Mouse (Mus musculus) embryonic fibroblast, embryonic 13.5 days (primary cell): ENCODE data around the gene Psg16. TPM values are rescaled to one million over a fixed set of nuclear protein-coding genes. Genes with fewer than 3 reads are reported as not detected.
A peak's percentile ranks its signal among the peaks of the same experiment; 100 is the strongest.
"Not testable (repeated sequence)": the region's sequence is repeated elsewhere in the genome, so short reads cannot be mapped to it uniquely, and the experiment has no call there.

Experiments
- H3K27ac ChIP-seq: 2 replicates; pipeline ENCODE4 v1.5.1; 2012; ENCODE audit warnings: low read length, control low read depth, inconsistent platforms; ENCODE audit not compliant: insufficient read depth
- H3K4me1 ChIP-seq: 2 replicates; pipeline ENCODE4 v1.6.1; 2011; ENCODE audit warnings: low read length; ENCODE audit not compliant: control insufficient read depth, insufficient read depth
- H3K4me3 ChIP-seq: 2 replicates; pipeline ENCODE4 v1.5.1; 2011; ENCODE audit warnings: mild to moderate bottlenecking, control low read depth, low read length; ENCODE audit not compliant: insufficient read depth
- CTCF ChIP-seq: IDR thresholded peaks from 2 replicates; pipeline ENCODE4 v1.5.1; 2011; ENCODE audit warnings: mild to moderate bottlenecking, control low read depth, low read length, moderate library complexity, borderline replicate concordance; ENCODE audit not compliant: insufficient read depth
- POLR2A ChIP-seq: IDR thresholded peaks from 2 replicates; pipeline ENCODE4 v1.6.1; 2011; ENCODE audit warnings: low read depth, mild to moderate bottlenecking, control low read depth, low read length, moderate library complexity
- polyA plus RNA-seq: library from polyadenylated mRNA; stranded (reverse); fragments of >200 nt; gene quantifications from 2 replicates; pipeline ENCODE4 v1.2.4, GENCODE M21; 2011; ENCODE audit warnings: low read depth; ENCODE audit not compliant: missing spikeins, insufficient read length

The Psg16 gene
- polyA plus RNA-seq, 1 experiment: not detected

- H3K4me1 ChIP-seq: 0 out of 2 replicates have a peak, but pooled peaks cover 3% of the 10 kb centered on the region
- H3K27ac ChIP-seq: no peak within 1 kb of the TSS
- TF ChIP-seq CTCF: no peak
- TF ChIP-seq POLR2A: no peak
- H3K4me3 ChIP-seq: no peak within 1 kb of the TSS
These were observed 11.5 kb upstream of the Psg16 start, which contains the start of gene Hif3a for GRCm38 (mm10) chr7:17062389-17062788. Gene Hif3a, minus strand, starts transcription at chr7:17062427.

- no peak for TF ChIP-seq POLR2A
- TF ChIP-seq CTCF: no peak
- H3K4me1 ChIP-seq: 0 out of 2 replicates have a peak, but pooled peaks cover 3% of the 10 kb centered on the region
- H3K4me3 ChIP-seq: no peak overlapping the region
- H3K27ac ChIP-seq: no peak overlapping the region
These were observed 11.0 kb upstream of the Psg16 start for GRCm38 (mm10) chr7:17062845-17063244.

GRCm38 (mm10) chr7:17065620-17066019, 8.2 kb upstream of the Psg16 start:
- H3K4me1 ChIP-seq: no peaks in the 10 kb centered on the region
- H3K4me3 ChIP-seq: no peak overlapping the region
- TF ChIP-seq CTCF (no peak), POLR2A (no peak)
- H3K27ac ChIP-seq: no peak overlapping the region

GRCm38 (mm10) chr7:17066412-17066811, 7.4 kb upstream of the Psg16 start:
- TF ChIP-seq CTCF (peak; percentile 81; the same call in 1 of the 2 replicates), POLR2A (no peak)
- Histone ChIP-seq H3K4me3 (no peak overlapping the region), H3K4me1 (no peaks in the 10 kb centered on the region), H3K27ac (no peak overlapping the region)

GRCm38 (mm10) chr7:17067000-17067399, 6.8 kb upstream of the Psg16 start:
- Histone ChIP-seq H3K4me3 (no peak overlapping the region), H3K27ac (no peak overlapping the region), H3K4me1 (no peaks in the 10 kb centered on the region)
- TF ChIP-seq CTCF (no peak), POLR2A (no peak)

- not testable (repeated sequence) for H3K4me3 ChIP-seq, H3K4me1 ChIP-seq, H3K27ac ChIP-seq
These were observed 6.2 kb upstream of the Psg16 start for GRCm38 (mm10) chr7:17067651-17068050.

GRCm38 (mm10) chr7:17073513-17073903, 332 bp upstream of the Psg16 start:
- TF ChIP-seq POLR2A (no peak), CTCF (no peak)
- no peak overlapping the region for H3K4me3 ChIP-seq
- no peaks in the 10 kb centered on the region for H3K4me1 ChIP-seq
- no peak overlapping the region for H3K27ac ChIP-seq

- TF ChIP-seq POLR2A (no peak), CTCF (no peak)
- Histone ChIP-seq H3K4me1 (no peaks in the 10 kb centered on the region), H3K27ac (no peak overlapping the region), H3K4me3 (no peak overlapping the region)
These were observed 2.7 kb downstream of the Psg16 start for GRCm38 (mm10) chr7:17076542-17076941.

- Histone ChIP-seq H3K4me1 (no peaks in the 10 kb centered on the region), H3K27ac (no peak overlapping the region), H3K4me3 (no peak overlapping the region)
- TF ChIP-seq POLR2A: no peak
- no peak for TF ChIP-seq CTCF
These were observed 4.3 kb downstream of the Psg16 start for GRCm38 (mm10) chr7:17078076-17078654.

- Histone ChIP-seq H3K27ac (no peak overlapping the region), H3K4me3 (no peak overlapping the region), H3K4me1 (no peaks in the 10 kb centered on the region)
- TF ChIP-seq POLR2A: no peak
- TF ChIP-seq CTCF: no peak
These were observed 8.9 kb downstream of the Psg16 start for GRCm38 (mm10) chr7:17082766-17083165.

- no peak for TF ChIP-seq POLR2A
- no peak for TF ChIP-seq CTCF
- H3K4me1 ChIP-seq: no peaks in the 10 kb centered on the region
- H3K27ac ChIP-seq: no peak overlapping the region
- H3K4me3 ChIP-seq: no peak overlapping the region
These were observed 13.9 kb downstream of the Psg16 start for GRCm38 (mm10) chr7:17087731-17088130.
